Mouse (Mus musculus) heart, embryonic 16.5 days (tissue): ENCODE data around the gene Mid1. TPM values are rescaled to one million over a fixed set of nuclear protein-coding genes. Genes with fewer than 3 reads are reported as not detected.

Experiments used
- ATAC-seq: fragments of 200-750 bp; cut with Nextera tagmentation; replicated peaks from 2 replicates; pipeline ENCODE4 v1.8.0; 2017; ENCODE audit warnings: moderate number of reproducible peaks; ENCODE audit not compliant: insufficient read depth, low FRiP score; ENCODE audit errors: extremely low read depth
- H3K27ac ChIP-seq: fragments of 300-500 bp; sonication (generic); 2 replicates; pipeline ENCODE4 v1.5.1; 2014; ENCODE audit warnings: mild to moderate bottlenecking, low read length, control low read depth, moderate library complexity
- H3K27me3 ChIP-seq: fragments of 300-500 bp; sonication (generic); 2 replicates; pipeline ENCODE4 v1.6.1; 2014; ENCODE audit warnings: low read length, mixed read lengths; ENCODE audit not compliant: control insufficient read depth, insufficient read depth
- H3K36me3 ChIP-seq: fragments of 300-500 bp; sonication (generic); 2 replicates; pipeline ENCODE4 v1.6.1; 2014; ENCODE audit not compliant: control insufficient read depth, insufficient read depth
- H3K4me1 ChIP-seq: fragments of 300-500 bp; sonication (generic); 2 replicates; pipeline ENCODE4 v1.6.1; 2014; ENCODE audit warnings: low read length, mixed read lengths; ENCODE audit not compliant: control insufficient read depth, insufficient read depth
- H3K4me2 ChIP-seq: fragments of 300-500 bp; sonication (generic); 2 replicates; pipeline ENCODE4 v1.6.1; 2014; ENCODE audit warnings: low read depth, mild to moderate bottlenecking, control low read depth, low read length
- H3K4me3 ChIP-seq: fragments of 300-500 bp; sonication (generic); 2 replicates; pipeline ENCODE4 v1.5.1; 2014; ENCODE audit warnings: mild to moderate bottlenecking, control low read depth, low read length
- H3K9ac ChIP-seq: fragments of 300-500 bp; sonication (generic); 2 replicates; pipeline ENCODE4 v1.6.1; 2014; ENCODE audit warnings: low read length, control low read depth
- H3K9me3 ChIP-seq: fragments of 300-500 bp; sonication (generic); replicated peaks from 2 replicates; pipeline ENCODE4 v1.6.1; 2016; ENCODE audit warnings: low read length; ENCODE audit not compliant: control insufficient read depth
- WGBS: fragments of 180-500 bp; shearing (Covaris S2); extraction: QIAGEN DNeasy Blood & Tissue Kit; methylation state at CpG from one replicate; pipeline ENCODE4 v1.1.7; 2014; 5-methylcytosine and 5-hydroxymethylcytosine counted together
- polyA plus RNA-seq: library from polyadenylated mRNA; unstranded; fragments of >200 nt; fragmentation: Nextera tagmentation; extraction: Ambion mirVana; gene quantifications from 2 replicates; pipeline ENCODE4 v1.2.1, GENCODE M21; 2015

The Mid1 gene
- polyA plus RNA-seq, 1 experiment from 2014 or later: 6.2 TPM

DNA sequence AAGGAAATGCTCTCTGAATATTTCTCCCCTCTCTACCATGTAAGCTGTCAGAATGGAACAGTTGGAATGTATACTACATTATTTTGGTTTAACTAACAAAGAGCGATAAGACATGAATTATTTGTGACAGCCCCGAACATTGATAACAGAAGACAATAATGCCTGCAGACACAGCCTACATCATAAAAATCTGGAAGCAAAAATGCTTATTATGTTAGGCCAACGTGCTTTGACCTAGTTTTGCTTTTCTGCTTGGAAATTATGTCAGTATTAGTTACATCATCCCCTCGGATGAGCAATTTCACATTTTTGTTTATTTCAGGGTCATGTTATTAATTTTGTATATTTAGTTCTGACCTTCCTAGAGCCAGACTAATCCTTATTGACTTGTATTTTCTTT lies 205.5 kb downstream of the Mid1 start:
- Histone ChIP-seq H3K27ac (no peak overlapping the region), H3K9me3 (no peaks in the 10 kb centered on the region), H3K4me1 (no peaks in the 10 kb centered on the region), H3K4me2 (no peak overlapping the region), H3K9ac (no peak overlapping the region), H3K4me3 (no peak overlapping the region), H3K36me3 (no peaks in the 10 kb centered on the region), H3K27me3 (no peaks in the 10 kb centered on the region)
- ATAC-seq: no peak
- WGBS: 81% methylated on average over 4 of the region's 4 CpGs

- no peaks in the 10 kb centered on the region for H3K36me3 ChIP-seq
- H3K9ac ChIP-seq: no peak overlapping the region
- no peak for ATAC-seq
- H3K27me3 ChIP-seq: no peaks in the 10 kb centered on the region
- H3K9me3 ChIP-seq: no peaks in the 10 kb centered on the region
- no peak overlapping the region for H3K27ac ChIP-seq
- H3K4me3 ChIP-seq: no peak overlapping the region
- H3K4me1 ChIP-seq: no peaks in the 10 kb centered on the region
- no peak overlapping the region for H3K4me2 ChIP-seq
Measured at GRCm38 (mm10) chrX:169892100-169892499, 207.1 kb downstream of the Mid1 start.

DNA sequence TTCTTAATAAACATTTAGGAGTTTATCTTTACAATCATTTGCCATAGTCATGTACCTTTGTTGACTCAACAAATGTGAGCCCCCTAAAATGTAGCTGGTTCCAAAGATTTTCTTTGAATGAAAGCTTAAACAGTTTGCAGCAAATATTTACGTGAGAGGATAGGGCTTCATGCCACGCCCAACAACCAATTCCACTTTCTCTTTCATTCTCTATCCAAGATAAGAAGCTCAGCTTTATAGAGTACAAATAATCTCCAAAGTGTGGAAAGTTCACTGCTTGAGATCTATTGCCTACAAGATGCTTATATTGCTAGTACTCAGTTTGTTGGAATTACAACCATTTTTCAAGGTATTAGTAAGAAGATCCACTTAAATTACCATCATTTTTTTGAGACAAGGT lies 207.6 kb downstream of the Mid1 start:
- 73% methylated on average over 2 of the region's 2 CpGs for WGBS
- ATAC-seq: no peak
- no peak overlapping the region for H3K9ac ChIP-seq
- H3K4me1 ChIP-seq: no peaks in the 10 kb centered on the region
- no peaks in the 10 kb centered on the region for H3K36me3 ChIP-seq
- no peak overlapping the region for H3K4me3 ChIP-seq
- no peaks in the 10 kb centered on the region for H3K9me3 ChIP-seq
- no peaks in the 10 kb centered on the region for H3K27me3 ChIP-seq
- H3K4me2 ChIP-seq: no peak overlapping the region
- no peak overlapping the region for H3K27ac ChIP-seq

GRCm38 (mm10) chrX:169899227-169899950 lies 214.4 kb downstream of the Mid1 start:
- H3K27me3 ChIP-seq: no peaks in the 10 kb centered on the region
- 22% methylated on average over 3 of the region's 3 CpGs for WGBS
- no peak overlapping the region for H3K4me3 ChIP-seq
- no peaks in the 10 kb centered on the region for H3K9me3 ChIP-seq
- no peak for ATAC-seq
- peak overlapping the region; percentile 0; the same call in 1 of the 2 replicates for H3K4me2 ChIP-seq
- peak overlapping the region; percentile 50 for H3K27ac ChIP-seq
- no peaks in the 10 kb centered on the region for H3K4me1 ChIP-seq
- no peaks in the 10 kb centered on the region for H3K36me3 ChIP-seq
- no peak overlapping the region for H3K9ac ChIP-seq

DNA sequence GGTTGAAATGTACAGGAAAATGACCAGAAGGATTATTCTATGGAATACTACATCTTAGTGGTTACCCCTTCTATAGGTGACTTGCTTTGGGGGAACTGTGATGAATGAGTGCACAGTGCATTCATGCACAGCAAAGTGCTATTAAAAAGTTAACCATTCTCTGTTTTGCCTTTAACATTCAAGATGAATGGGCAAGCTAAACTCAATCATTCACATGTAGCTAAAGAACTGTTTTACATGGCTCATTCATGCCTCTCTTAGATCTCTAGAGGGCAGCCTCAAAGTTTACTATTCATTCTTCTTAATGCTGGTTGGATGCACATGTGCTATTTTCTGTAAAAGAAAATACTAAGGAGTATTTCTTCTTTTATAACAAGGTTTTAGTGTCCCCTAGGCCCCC lies 217.9 kb downstream of the Mid1 start:
- no peaks in the 10 kb centered on the region for H3K4me1 ChIP-seq
- no peak overlapping the region for H3K27ac ChIP-seq
- no peak overlapping the region for H3K9ac ChIP-seq
- H3K4me3 ChIP-seq: no peak overlapping the region
- no peak overlapping the region for H3K4me2 ChIP-seq
- no peaks in the 10 kb centered on the region for H3K9me3 ChIP-seq
- no peak for ATAC-seq
- H3K36me3 ChIP-seq: no peaks in the 10 kb centered on the region
- no peaks in the 10 kb centered on the region for H3K27me3 ChIP-seq

GRCm38 (mm10) chrX:169903656-169904055 lies 218.7 kb downstream of the Mid1 start:
- Histone ChIP-seq H3K4me1 (no peaks in the 10 kb centered on the region), H3K9me3 (no peaks in the 10 kb centered on the region), H3K36me3 (no peaks in the 10 kb centered on the region), H3K27me3 (no peaks in the 10 kb centered on the region), H3K27ac (no peak overlapping the region), H3K4me3 (no peak overlapping the region), H3K9ac (no peak overlapping the region), H3K4me2 (no peak overlapping the region)
- WGBS: 51% methylated on average over 2 of the region's 2 CpGs
- ATAC-seq: no peak

GRCm38 (mm10) chrX:169906054-169906508 lies 221.1 kb downstream of the Mid1 start:
- WGBS: 16% methylated on average over 5 of the region's 5 CpGs
- ATAC-seq: no peak
- Histone ChIP-seq H3K27ac (no peak overlapping the region), H3K9me3 (no peaks in the 10 kb centered on the region), H3K9ac (no peak overlapping the region), H3K27me3 (no peaks in the 10 kb centered on the region), H3K4me2 (peak overlapping the region; percentile 3; the same call in 1 of the 2 replicates), H3K4me3 (no peak overlapping the region), H3K36me3 (no peaks in the 10 kb centered on the region), H3K4me1 (peaks cover 4% of the 10 kb centered on the region; the same call in 1 of the 2 replicates)

- WGBS: 47% methylated on average over 2 of the region's 2 CpGs
- Histone ChIP-seq H3K4me3 (no peak overlapping the region), H3K4me1 (peaks cover 4% of the 10 kb centered on the region; the same call in 1 of the 2 replicates), H3K27me3 (no peaks in the 10 kb centered on the region), H3K36me3 (no peaks in the 10 kb centered on the region), H3K27ac (no peak overlapping the region), H3K9me3 (no peaks in the 10 kb centered on the region), H3K9ac (no peak overlapping the region), H3K4me2 (no peak overlapping the region)
- ATAC-seq: no peak
Measured at GRCm38 (mm10) chrX:169909898-169910297, 224.9 kb downstream of the Mid1 start.

DNA sequence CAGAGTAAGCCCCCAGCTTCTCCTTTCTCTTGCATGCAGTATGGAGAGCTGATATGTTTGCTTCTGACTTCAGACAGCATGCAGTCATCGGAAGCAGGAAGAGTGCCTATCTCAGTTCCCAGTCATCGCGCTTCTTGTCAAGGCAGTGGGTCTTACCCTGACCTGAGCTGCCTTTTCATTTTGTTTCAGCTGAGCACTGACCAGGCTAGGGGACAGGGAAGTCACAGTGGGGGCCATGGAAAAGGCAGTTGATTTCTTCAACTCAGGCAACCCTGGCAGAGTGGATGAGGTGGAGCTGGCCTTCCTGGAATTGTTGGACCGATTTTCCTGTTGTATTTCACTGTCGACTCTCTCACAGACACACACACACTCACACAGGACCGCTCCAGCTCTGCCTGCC lies 230.7 kb downstream of the Mid1 start:
- H3K9ac ChIP-seq: no peak overlapping the region
- H3K4me3 ChIP-seq: no peak overlapping the region
- no peaks in the 10 kb centered on the region for H3K9me3 ChIP-seq
- ATAC-seq: no peak
- no peak overlapping the region for H3K4me2 ChIP-seq
- no peaks in the 10 kb centered on the region for H3K4me1 ChIP-seq
- no peak overlapping the region for H3K27ac ChIP-seq
- WGBS: 50% methylated on average over 6 of the region's 6 CpGs
- H3K36me3 ChIP-seq: no peaks in the 10 kb centered on the region
- no peaks in the 10 kb centered on the region; the same call in 1 of the 2 replicates for H3K27me3 ChIP-seq
